Mouse (Mus musculus) lung, embryonic 14.5 days (tissue): ENCODE measurements around the gene Arhgef10l. TPM values are rescaled to one million over a fixed set of nuclear protein-coding genes. Genes with fewer than 3 reads are reported as not detected.

Experiments used
- ATAC-seq: fragments of 200-750 bp; cut with Nextera tagmentation; 2 replicates; pipeline ENCODE4 v1.8.0; 2017; ENCODE audit warnings: mild to moderate bottlenecking, moderate TSS enrichment, moderate library complexity; ENCODE audit not compliant: insufficient read depth
- DNase-seq: peaks from one replicate; pipeline ENCODE4 v3.0.0-alpha.2; 2015
- H3K27ac ChIP-seq: fragments of 300-500 bp; sonication (generic); 2 replicates; pipeline ENCODE4 v1.5.1; 2014; ENCODE audit warnings: low read depth, mild to moderate bottlenecking, moderate library complexity
- H3K27me3 ChIP-seq: fragments of 300-500 bp; sonication (generic); 2 replicates; pipeline ENCODE4 v1.6.1; 2014; ENCODE audit warnings: low read length, control low read depth; ENCODE audit not compliant: insufficient read depth
- H3K36me3 ChIP-seq: fragments of 300-500 bp; sonication (generic); 2 replicates; pipeline ENCODE4 v1.6.1; 2014; ENCODE audit warnings: control low read depth; ENCODE audit not compliant: insufficient read depth
- H3K4me1 ChIP-seq: fragments of 300-500 bp; sonication (generic); 2 replicates; pipeline ENCODE4 v1.6.1; 2014; ENCODE audit warnings: antibody characterized with exemption, control low read depth; ENCODE audit not compliant: insufficient read depth
- H3K4me2 ChIP-seq: fragments of 300-500 bp; sonication (generic); 2 replicates; pipeline ENCODE4 v1.6.1; 2014; ENCODE audit warnings: mild to moderate bottlenecking
- H3K4me3 ChIP-seq: fragments of 300-500 bp; sonication (generic); 2 replicates; pipeline ENCODE4 v1.5.1; 2014; ENCODE audit warnings: low read depth, low read length
- H3K9ac ChIP-seq: fragments of 300-500 bp; sonication (generic); 2 replicates; pipeline ENCODE4 v1.6.1; 2014
- H3K9me3 ChIP-seq: fragments of 300-500 bp; sonication (generic); 2 replicates; pipeline ENCODE4 v1.6.1; 2016; ENCODE audit warnings: low read depth, low read length, control low read depth
- CTCF ChIP-seq: IDR thresholded peaks from 2 replicates; pipeline ENCODE4 v1.5.1; 2016; ENCODE audit warnings: antibody characterized with exemption, low read depth
- WGBS: fragments of 180-500 bp; shearing (Covaris S2); extraction: QIAGEN DNeasy Blood & Tissue Kit; methylation state at CpG from one replicate; pipeline ENCODE4 v1.1.7; 2014; 5-methylcytosine and 5-hydroxymethylcytosine counted together
- polyA plus RNA-seq: library from polyadenylated mRNA; unstranded; fragments of >200 nt; fragmentation: Nextera tagmentation; extraction: Ambion mirVana; gene quantifications from 2 replicates; pipeline ENCODE4 v1.2.1, GENCODE M21; 2014

Arhgef10l gene
- polyA plus RNA-seq, 1 experiment from 2014 or later, result 16.1 TPM

- H3K4me3 ChIP-seq, result no peak overlapping the region
- H3K9me3 ChIP-seq, result no peaks in the 10 kb centered on the region
- 79% methylated on average over 10 of the region's 10 CpGs for WGBS
- peaks cover 12% of the 10 kb centered on the region; the same call in 1 of the 2 replicates for H3K36me3 ChIP-seq
- no peak overlapping the region for H3K4me2 ChIP-seq
- ATAC-seq (no peak), DNase-seq (no peak)
- TF ChIP-seq CTCF, result no peak
- H3K9ac ChIP-seq, result no peak overlapping the region
- peaks cover 9% of the 10 kb centered on the region for H3K4me1 ChIP-seq
- H3K27ac ChIP-seq, result no peak overlapping the region
- H3K27me3 ChIP-seq, result no peaks in the 10 kb centered on the region
Measured at GRCm38 (mm10) chr4:140634861-140635388, 30.9 kb downstream of the Arhgef10l start.

GRCm38 (mm10) chr4:140631276-140631849, 34.4 kb downstream of the Arhgef10l start:
- peak overlapping the region; percentile 54 for H3K27ac ChIP-seq

GRCm38 (mm10) chr4:140630651-140631241, 35.1 kb downstream of the Arhgef10l start:
- no peak overlapping the region for H3K4me2 ChIP-seq

More at GRCm38 (mm10) chr4:140631276-140631849, 34.4 kb downstream of the Arhgef10l start:
- no peak for TF ChIP-seq CTCF
- peaks cover 9% of the 10 kb centered on the region for H3K4me1 ChIP-seq
- H3K27me3 ChIP-seq, result no peaks in the 10 kb centered on the region
- 77% methylated on average over 6 of the region's 6 CpGs for WGBS
- no peak overlapping the region for H3K4me2 ChIP-seq
- no peak for ATAC-seq
- no peak overlapping the region for H3K4me3 ChIP-seq
- H3K9ac ChIP-seq, result peak overlapping the region; percentile 26; the same call in 1 of the 2 replicates
- no peak for DNase-seq
- H3K36me3 ChIP-seq, result peaks cover 13% of the 10 kb centered on the region; the same call in 1 of the 2 replicates
- H3K9me3 ChIP-seq, result no peaks in the 10 kb centered on the region

GRCm38 (mm10) chr4:140630136-140630535, 35.7 kb downstream of the Arhgef10l start:
- Histone ChIP-seq H3K9me3 (no peaks in the 10 kb centered on the region), H3K4me2 (no peak overlapping the region), H3K36me3 (peaks cover 13% of the 10 kb centered on the region; the same call in 1 of the 2 replicates), H3K4me3 (no peak overlapping the region), H3K4me1 (peaks cover 15% of the 10 kb centered on the region), H3K9ac (no peak overlapping the region), H3K27ac (peak overlapping the region; percentile 54; the same call in 1 of the 2 replicates), H3K27me3 (no peaks in the 10 kb centered on the region)
- no peak for ATAC-seq
- no peak for DNase-seq
- 50% methylated on average over 6 of the region's 6 CpGs for WGBS
- TF ChIP-seq CTCF, result no peak

More at GRCm38 (mm10) chr4:140630651-140631241, 35.1 kb downstream of the Arhgef10l start:
- no peaks in the 10 kb centered on the region for H3K27me3 ChIP-seq
- TF ChIP-seq CTCF, result no peak
- DNase-seq (peak; percentile 34), ATAC-seq (peak; percentile 14)
- 29% methylated on average over 15 of the region's 15 CpGs for WGBS
- H3K27ac ChIP-seq, result peak overlapping the region; percentile 54
- no peak overlapping the region for H3K4me3 ChIP-seq
- H3K36me3 ChIP-seq, result peaks cover 13% of the 10 kb centered on the region; the same call in 1 of the 2 replicates
- H3K9me3 ChIP-seq, result no peaks in the 10 kb centered on the region
- peak overlapping the region; percentile 26; the same call in 1 of the 2 replicates for H3K9ac ChIP-seq
- H3K4me1 ChIP-seq, result peaks cover 10% of the 10 kb centered on the region

- Histone ChIP-seq H3K4me3 (no peak overlapping the region), H3K4me1 (peaks cover 22% of the 10 kb centered on the region), H3K27me3 (no peaks in the 10 kb centered on the region), H3K9ac (no peak overlapping the region), H3K36me3 (peaks cover 13% of the 10 kb centered on the region; the same call in 1 of the 2 replicates), H3K27ac (no peak overlapping the region; the same call in 1 of the 2 replicates), H3K9me3 (no peaks in the 10 kb centered on the region), H3K4me2 (no peak overlapping the region)
- DNase-seq, result no peak
- WGBS, result 53% methylated on average over 4 of the region's 4 CpGs
- no peak for TF ChIP-seq CTCF
- no peak for ATAC-seq
Measured at GRCm38 (mm10) chr4:140628971-140629370, 36.8 kb downstream of the Arhgef10l start.

- ATAC-seq (no peak), DNase-seq (no peak)
- Histone ChIP-seq H3K27me3 (no peaks in the 10 kb centered on the region), H3K4me3 (no peak overlapping the region), H3K9ac (no peak overlapping the region), H3K4me2 (no peak overlapping the region), H3K4me1 (peaks cover 27% of the 10 kb centered on the region), H3K27ac (no peak overlapping the region), H3K9me3 (no peaks in the 10 kb centered on the region), H3K36me3 (peaks cover 13% of the 10 kb centered on the region; the same call in 1 of the 2 replicates)
- 58% methylated on average over 11 of the region's 11 CpGs for WGBS
- no peak for TF ChIP-seq CTCF
Measured at GRCm38 (mm10) chr4:140628412-140628943, 37.3 kb downstream of the Arhgef10l start.
